Mouse (Mus musculus) CH12.LX (cell line): ENCODE measurements around the gene Tgfb2.

Experiments used
- CTCF ChIP-seq, 2 experiments: IDR thresholded peaks in 1 of 2; conservative IDR thresholded peaks in 1 of 2; 2 replicates each; pipeline ENCODE4 v1.5.1; 2011 to 2012; ENCODE audit warnings: low read depth in 2 of 2, low read length in 2 of 2, improper control_type of control experiment in 1 of 2, inconsistent platforms in 1 of 2, mild to moderate bottlenecking in 1 of 2, moderate library complexity in 1 of 2
- EP300 ChIP-seq: IDR thresholded peaks from 2 replicates; pipeline ENCODE4 v1.6.1; 2011; ENCODE audit warnings: low read length, improper control_type of control experiment
- GABPA ChIP-seq: IDR thresholded peaks from 2 replicates; pipeline ENCODE4 v1.6.1; 2012; ENCODE audit warnings: low read depth, low read length, improper control_type of control experiment, inconsistent platforms; ENCODE audit not compliant: insufficient replicate concordance
- NRF1 ChIP-seq: IDR thresholded peaks from 2 replicates; pipeline ENCODE4 v1.6.1; 2014; ENCODE audit warnings: low read depth, mild to moderate bottlenecking, inconsistent platforms, low read length, improper control_type of control experiment, moderate library complexity
- POLR2A ChIP-seq: IDR thresholded peaks from 2 replicates; pipeline ENCODE4 v1.6.1; 2011; ENCODE audit warnings: low read depth, mild to moderate bottlenecking, improper control_type of control experiment, low read length
- RCOR1 ChIP-seq: conservative IDR thresholded peaks from 2 replicates; pipeline ENCODE4 v1.6.1; 2012; ENCODE audit warnings: low read depth, mild to moderate bottlenecking, inconsistent platforms, low read length, improper control_type of control experiment
- SMC3 ChIP-seq: IDR thresholded peaks from 2 replicates; pipeline ENCODE4 v1.6.1; 2011; ENCODE audit warnings: low read depth, low read length, improper control_type of control experiment
- TBP ChIP-seq: conservative IDR thresholded peaks from 2 replicates; pipeline ENCODE4 v1.6.1; 2011; ENCODE audit warnings: low read depth, low read length, improper control_type of control experiment

DNA sequence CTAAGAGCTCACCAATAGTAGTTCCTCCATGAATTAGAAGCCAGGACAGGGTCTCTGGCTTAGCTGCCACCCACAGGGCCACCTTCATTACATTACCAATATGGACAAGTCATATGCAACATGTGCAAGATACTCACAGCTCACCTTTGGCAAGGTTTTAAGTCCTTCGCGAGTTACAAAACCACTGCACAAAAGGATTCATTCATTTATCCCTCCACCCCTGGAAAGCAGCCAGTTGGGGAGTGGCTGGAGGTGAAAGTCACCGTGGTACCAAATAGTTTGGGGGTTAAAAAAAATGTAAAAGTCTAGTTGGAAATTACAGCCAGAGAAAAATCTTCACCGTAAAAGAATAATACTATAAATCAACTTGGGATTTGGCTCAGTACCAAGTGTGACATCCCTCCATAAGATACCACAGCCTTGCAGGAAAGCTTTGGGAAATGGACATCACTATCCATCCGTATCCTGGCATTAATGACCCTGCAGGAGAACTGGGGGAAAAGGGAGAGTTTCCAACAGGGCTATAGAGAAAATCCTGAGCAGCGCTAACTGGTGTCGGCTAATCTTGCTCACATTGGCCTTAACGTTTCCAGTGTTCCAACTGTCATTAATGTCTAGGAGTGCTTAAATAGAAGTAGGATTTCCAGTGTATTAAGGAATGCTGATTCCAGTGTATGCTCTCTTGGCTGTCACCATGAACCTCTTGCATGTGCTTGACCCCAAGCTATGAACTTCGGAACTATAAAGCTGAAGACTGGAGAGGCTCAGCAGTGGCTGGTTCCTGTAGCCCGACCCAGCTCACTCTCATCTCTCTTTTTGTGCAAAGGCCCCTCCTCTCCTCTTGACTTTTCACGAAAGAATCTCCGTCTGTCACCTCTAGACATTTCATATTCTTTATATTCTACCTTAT, 68.2 kb downstream of the Tgfb2 start:
- TF ChIP-seq SMC3, result no peak
- no peak for TF ChIP-seq CTCF (conservative IDR thresholded peaks at IDR 0.05 in 1 of 2, IDR thresholded peaks at IDR 0.05 in 1 of 2; ENCODE audit: low read depth in 2 of 2, low read length in 2 of 2)
- TF ChIP-seq RCOR1, result no peak
- no peak for TF ChIP-seq TBP
- no peak for TF ChIP-seq POLR2A
- no peak for TF ChIP-seq GABPA
- no peak for TF ChIP-seq NRF1
- no peak for TF ChIP-seq EP300
